Mouse (Mus musculus) MEL (cell line): ENCODE measurements around the gene Camk1d.

Experiments
- CTCF ChIP-seq, 3 experiments: IDR thresholded peaks in 2 of 3; conservative IDR thresholded peaks in 1 of 3; 2 replicates each; pipeline ENCODE4 v1.5.1; 2011 to 2012; ENCODE audit warnings: low read length in 3 of 3, low read depth in 2 of 3, mild to moderate bottlenecking in 2 of 3, improper control_type of control experiment in 1 of 3, inconsistent platforms in 1 of 3, mixed read lengths in 1 of 3, moderate library complexity in 1 of 3; ENCODE audit not compliant: control insufficient read depth in 1 of 3, insufficient read depth in 1 of 3, poor library complexity in 1 of 3, severe bottlenecking in 1 of 3
- ETS1 ChIP-seq: IDR thresholded peaks from 2 replicates; pipeline ENCODE4 v1.6.1; 2012; ENCODE audit warnings: low read depth, mild to moderate bottlenecking, inconsistent platforms, low read length, improper control_type of control experiment, moderate library complexity

GRCm38 (mm10) chr2:5670146-5670545 lies 44.2 kb downstream of the Camk1d start:
- no peak for TF ChIP-seq CTCF (IDR thresholded peaks at IDR 0.05 in 2 of 3, conservative IDR thresholded peaks at IDR 0.05 in 1 of 3; ENCODE audit: control insufficient read depth in 1 of 3, insufficient read depth in 1 of 3, low read depth in 2 of 3, low read length in 3 of 3, poor library complexity in 1 of 3, severe bottlenecking in 1 of 3)
- no peak for TF ChIP-seq ETS1
